ENCODE assay signal across 8 mouse cellular contexts in genomic region chr11:97536083-97536747, GRCm38 (mm10). TPM values are rescaled to one million over a fixed set of nuclear protein-coding genes. Genes with fewer than 3 reads are reported as not detected.
A peak's percentile ranks its signal among the peaks of the same experiment; 100 is the strongest.
DNase-seq lines count a peak whose midpoint lies in the region; ATAC-seq lines count a peak whose summit lies in the region.

No protein-coding gene starts in this region.

- H3K9me3 ChIP-seq in heart, embryonic 14.5 days (ENCODE audit: control insufficient read depth, low read length): no peaks in the 10 kb centered on the region
- H3K9me3 ChIP-seq in forebrain, embryonic 14.5 days (replicated peaks; ENCODE audit: control insufficient read depth, low read length): no peaks in the 10 kb centered on the region
- H3K9me3 ChIP-seq in midbrain, embryonic 10.5 days (replicated peaks): no peaks in the 10 kb centered on the region

- H3K9ac ChIP-seq in heart, embryonic 14.5 days (ENCODE audit: low read length): no peak overlapping the region
- no peak overlapping the region; the same call in 1 of the 2 replicates for H3K9ac ChIP-seq in forebrain, embryonic 14.5 days (ENCODE audit: low read length)

- peak overlapping the region; percentile 76 for H3K4me2 ChIP-seq in heart, embryonic 14.5 days (ENCODE audit: low read length)
- peak overlapping the region; percentile 54 for H3K4me2 ChIP-seq in forebrain, embryonic 14.5 days (ENCODE audit: low read length)

- H3K36me3 ChIP-seq in heart, embryonic 14.5 days (ENCODE audit: control insufficient read depth, insufficient read depth, low read length): no peaks in the 10 kb centered on the region
- peaks cover 38% of the 10 kb centered on the region for H3K36me3 ChIP-seq in forebrain, embryonic 14.5 days (ENCODE audit: control insufficient read depth, insufficient read depth, low read length)
- H3K36me3 ChIP-seq in midbrain, embryonic 10.5 days: peaks cover 4% of the 10 kb centered on the region; the same call in 1 of the 2 replicates

- H3K27me3 ChIP-seq in heart, embryonic 14.5 days (ENCODE audit: control insufficient read depth, insufficient read depth, low read length): peaks cover 73% of the 10 kb centered on the region
- peaks cover 54% of the 10 kb centered on the region for H3K27me3 ChIP-seq in forebrain, embryonic 14.5 days (replicated peaks; ENCODE audit: control insufficient read depth, insufficient read depth, low read length)
- H3K27me3 ChIP-seq in midbrain, embryonic 10.5 days (ENCODE audit: low read depth, poor library complexity, severe bottlenecking): peaks cover 98% of the 10 kb centered on the region

- H3K4me3 ChIP-seq in heart, embryonic 14.5 days (ENCODE audit: control insufficient read depth in 1 of 2, insufficient read depth in 1 of 2, low read depth in 1 of 2, low read length in 2 of 2): peak overlapping the region; percentile 39 to 42; a peak in 3 of 4 replicates
- no peak overlapping the region for H3K4me3 ChIP-seq in forebrain, embryonic 14.5 days (ENCODE audit: low read depth, low read length)
- H3K4me3 ChIP-seq in midbrain, embryonic 10.5 days: peak overlapping the region; percentile 56

- no peak overlapping the region for H3K27ac ChIP-seq in heart, embryonic 14.5 days (replicated peaks in 1 of 2; ENCODE audit: control insufficient read depth in 1 of 2, insufficient read depth in 1 of 2, low read depth in 2 of 2, low read length in 2 of 2)
- H3K27ac ChIP-seq in forebrain, embryonic 14.5 days (ENCODE audit: low read depth, low read length): no peak overlapping the region
- H3K27ac ChIP-seq in midbrain, embryonic 10.5 days (replicated peaks): 0 out of 2 replicates have a peak overlapping the region, but pooled peaks have one; percentile 3

- peaks cover 6 to 33% of the 10 kb centered on the region in 2 experiments for H3K4me1 ChIP-seq in heart, embryonic 14.5 days (ENCODE audit: control insufficient read depth in 2 of 2, insufficient read depth in 2 of 2, low read length in 2 of 2)
- H3K4me1 ChIP-seq in forebrain, embryonic 14.5 days (ENCODE audit: control insufficient read depth, insufficient read depth, low read length): peaks cover 44% of the 10 kb centered on the region
- peaks cover 81% of the 10 kb centered on the region for H3K4me1 ChIP-seq in midbrain, embryonic 10.5 days

- no peak for DNase-seq in heart, postnatal 10 days
- DNase-seq in cerebellum, adult 18-20 months: peak; percentile 52 to 67
- DNase-seq in forebrain, embryonic 14.5 days (ENCODE audit: low spot score): no peak
- no peak for DNase-seq in midbrain, embryonic 10.5 days (ENCODE audit: low spot score)
- no peak for DNase-seq in adrenal gland, postnatal 36 days
- no peak for DNase-seq in lung, postnatal 10 days
- no peak for DNase-seq in spleen, adult 12 weeks (ENCODE audit: low spot score)

- intact Hi-C loops in heart, postnatal 10 days (cut with DNase I): no loop called here

- ATAC-seq in heart, embryonic 14.5 days (ENCODE audit: insufficient number of reproducible peaks, insufficient read depth, low FRiP score, low read depth): no peak
- ATAC-seq in forebrain, embryonic 14.5 days: no peak

- 9% methylated on average over 35 of the region's 35 CpGs for WGBS in heart, embryonic 14.5 days
- 30% methylated on average over 35 of the region's 35 CpGs for WGBS in forebrain, embryonic 14.5 days
- 13% methylated on average over 35 of the region's 35 CpGs for WGBS in midbrain, embryonic 10.5 days

RNA-seq across cellular contexts. Expression of gene 4933428G20Rik, which starts 36.1 kb away (rescaled TPM):
- 0.19 TPM in 1 of 2 replicates, not detected in the other for polyA plus RNA-seq in heart, embryonic 14.5 days (2014; fragmentation: Nextera tagmentation; extraction: Ambion mirVana)
- total RNA-seq in heart, postnatal 10 days (2021): not detected
- 0.40 TPM in 1 of 2 replicates, not detected in the other for polyA plus RNA-seq in forebrain, embryonic 14.5 days (2014; fragmentation: Nextera tagmentation; extraction: Ambion mirVana)
- 0.25 and 0.28 TPM in 2 replicates for polyA plus RNA-seq in midbrain, embryonic 10.5 days (2016; fragmentation: Nextera tagmentation; extraction: Ambion mirVana)
- total RNA-seq in adrenal gland, postnatal 36 days (2021): under 1 TPM in 1 of 2 experiments, not detected in 1; 0.33 TPM

RNA-seq across cellular contexts. Expression of gene Srcin1, which starts 39.8 kb away (rescaled TPM):
- 0.22 TPM in 1 of 2 replicates, not detected in the other for polyA plus RNA-seq in heart, embryonic 14.5 days (2014; fragmentation: Nextera tagmentation; extraction: Ambion mirVana)
- under 1 TPM; 0.19 to 0.20 TPM for total RNA-seq in heart, postnatal 10 days (2021)
- 5.6 and 6.4 TPM in 2 replicates for polyA plus RNA-seq in forebrain, embryonic 14.5 days (2014; fragmentation: Nextera tagmentation; extraction: Ambion mirVana)
- 0.89 and 1.6 TPM in 2 replicates for polyA plus RNA-seq in midbrain, embryonic 10.5 days (2016; fragmentation: Nextera tagmentation; extraction: Ambion mirVana)
- total RNA-seq in adrenal gland, postnatal 36 days (2021): 10 to 100 TPM in 1 of 2 experiments, 1 to 10 TPM in 1; 6.8 to 14.5 TPM

Comparison
In these comparisons a context has a peak if more than half of its experiments do, and no peak if none do; other contexts are left out.
1. DNase-seq: peak in cerebellum, adult 18-20 months (2 of 2); none in heart, postnatal 10 days (0 of 2), forebrain, embryonic 14.5 days (single experiment), midbrain, embryonic 10.5 days (single experiment), adrenal gland, postnatal 36 days (0 of 2), lung, postnatal 10 days (single experiment) and spleen, adult 12 weeks (single experiment).